Mouse (Mus musculus) heart, embryonic 11.5 days (tissue): ENCODE results near the gene Tyw5. TPM values are rescaled to one million over a fixed set of nuclear protein-coding genes. Genes with fewer than 3 reads are reported as not detected.

ENCODE experiments used
- polyA plus RNA-seq: library from polyadenylated mRNA; unstranded; fragments of >200 nt; fragmentation: Nextera tagmentation; extraction: Ambion mirVana; gene quantifications from 2 replicates; pipeline ENCODE4 v1.2.1, GENCODE M21; 2014

The Tyw5 gene
- polyA plus RNA-seq, 1 experiment from 2014 or later, result 25.8 TPM

Other genes starting within 250 kb of the Tyw5 start
- gene 1700066M21Rik, start 29.5 kb downstream of the Tyw5 start, polyA plus RNA-seq, result 9.5 and 13.1 TPM in 2 replicates
- 17.4 and 17.5 TPM in 2 replicates for gene Maip1, start 773 bp downstream of the Tyw5 start, polyA plus RNA-seq